In the genomic region with DNA sequence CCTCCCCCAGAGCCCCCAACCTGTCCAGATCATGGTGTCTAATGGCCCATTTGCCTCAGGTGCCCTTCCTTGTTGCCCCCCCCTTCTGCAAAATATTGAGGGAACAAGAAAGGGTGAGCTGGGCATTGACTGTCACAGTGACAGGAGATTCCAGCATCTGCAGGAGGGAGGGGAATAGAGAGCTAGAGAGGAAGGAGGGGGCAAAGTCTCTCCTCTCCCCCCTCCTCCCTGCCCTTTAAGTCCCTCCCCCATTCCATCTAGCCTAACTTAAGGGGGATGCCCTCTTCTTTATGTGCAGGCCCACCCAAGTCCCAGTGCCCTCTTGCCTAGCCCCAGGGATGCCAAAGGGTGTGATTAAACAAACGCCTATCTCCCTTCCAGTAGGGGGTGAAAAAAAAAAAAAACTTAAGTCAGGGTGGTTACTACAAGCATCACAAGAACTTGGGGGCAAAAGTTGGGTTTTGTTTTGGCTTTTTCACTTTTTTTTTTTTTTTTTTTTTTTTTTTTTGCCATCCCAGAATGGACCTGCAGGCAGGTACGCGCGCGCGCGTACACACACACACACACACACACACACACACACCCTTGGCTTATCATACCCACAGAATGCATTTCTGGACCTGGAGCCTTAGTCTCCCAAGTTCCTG, we compare ENCODE assay signal across 8 mouse cellular contexts.
A peak's percentile ranks its signal among the peaks of the same experiment; 100 is the strongest.
DNase-seq lines count a peak whose midpoint lies in the region; ATAC-seq and TF ChIP-seq lines count a peak whose summit lies in the region.

No protein-coding gene starts in this region.

- 2% methylated on average over 7 of the region's 7 CpGs for WGBS in heart, embryonic 11.5 days (ENCODE audit: insufficient replicate concordance)
- 0% methylated on average over 7 of the region's 7 CpGs for WGBS in limb, embryonic 10.5 days
- WGBS in thymus, adult 2 months, result 9% methylated on average over 7 of the region's 7 CpGs

- peaks cover 31% of the 10 kb centered on the region for H3K4me1 ChIP-seq in heart, embryonic 11.5 days (ENCODE audit: control insufficient read depth, insufficient read depth, low read length)
- peaks cover 65% of the 10 kb centered on the region for H3K4me1 ChIP-seq in E14TG2a.4 (replicated peaks; ENCODE audit: low read depth, low read length)
- no peaks in the 10 kb centered on the region for H3K4me1 ChIP-seq in embryonic fibroblast, embryonic 13.5 days (ENCODE audit: control insufficient read depth, insufficient read depth, low read length)
- H3K4me1 ChIP-seq in limb, embryonic 10.5 days, result peaks cover 32% of the 10 kb centered on the region
- H3K4me1 ChIP-seq in thymus, adult 2 months (replicated peaks; ENCODE audit: control insufficient read depth, insufficient read depth, low read length), result no peaks in the 10 kb centered on the region

- H3K36me3 ChIP-seq in heart, embryonic 11.5 days (ENCODE audit: control insufficient read depth, insufficient read depth, low read length), result no peaks in the 10 kb centered on the region
- no peaks in the 10 kb centered on the region for H3K36me3 ChIP-seq in E14TG2a.4 (ENCODE audit: insufficient read depth, low read length)
- no peaks in the 10 kb centered on the region for H3K36me3 ChIP-seq in limb, embryonic 10.5 days
- no peaks in the 10 kb centered on the region for H3K36me3 ChIP-seq in thymus, adult 2 months (ENCODE audit: control insufficient read depth, insufficient read depth, low read length)

- no peak for TF ChIP-seq POLR2A in embryonic fibroblast, embryonic 13.5 days (IDR thresholded peaks at IDR 0.05; ENCODE audit: low read depth, low read length)
- no peak for TF ChIP-seq POLR2A in thymus, adult 2 months (IDR thresholded peaks at IDR 0.05; ENCODE audit: control insufficient read depth, extremely low read depth, insufficient read depth, low read length, poor library complexity)

- no peak overlapping the region for H3K27ac ChIP-seq in heart, embryonic 11.5 days (ENCODE audit: low read depth, low read length)
- H3K27ac ChIP-seq in embryonic fibroblast, embryonic 13.5 days (ENCODE audit: insufficient read depth, low read length), result no peak overlapping the region
- H3K27ac ChIP-seq in limb, embryonic 10.5 days, result no peak overlapping the region
- no peak overlapping the region for H3K27ac ChIP-seq in thymus, adult 2 months (ENCODE audit: control insufficient read depth, insufficient read depth, low read length)

- DNase-seq in heart, postnatal 14 days, result no peak
- DNase-seq in limb, embryonic 10.5 days (ENCODE audit: low spot score), result peak; percentile 31
- DNase-seq in B cell, adult 2 months, result no peak
- no peak for DNase-seq in thymus, adult 2 months
- no peak for DNase-seq in right cerebral cortex, postnatal 14 days

- no peak overlapping the region for H3K9ac ChIP-seq in heart, embryonic 11.5 days (ENCODE audit: low read depth, low read length)

- ATAC-seq in heart, embryonic 11.5 days (replicated peaks; ENCODE audit: insufficient number of reproducible peaks, low FRiP score, low TSS enrichment), result no peak

- intact Hi-C loops in heart, postnatal 14 days (cut with DNase I), result no loop called here

- H3K27me3 ChIP-seq in heart, embryonic 11.5 days (ENCODE audit: control insufficient read depth, insufficient read depth, low read length), result peaks cover 89% of the 10 kb centered on the region
- peaks cover 98% of the 10 kb centered on the region for H3K27me3 ChIP-seq in E14TG2a.4 (ENCODE audit: insufficient read depth, low read length)
- peaks cover 100% of the 10 kb centered on the region for H3K27me3 ChIP-seq in limb, embryonic 10.5 days (ENCODE audit: low read depth, poor library complexity, severe bottlenecking)
- H3K27me3 ChIP-seq in thymus, adult 2 months (ENCODE audit: control insufficient read depth, insufficient read depth, low read length), result peaks cover 18% of the 10 kb centered on the region; the same call in 1 of the 2 replicates

- H3K9me3 ChIP-seq in heart, embryonic 11.5 days (replicated peaks; ENCODE audit: control insufficient read depth, low read length), result no peaks in the 10 kb centered on the region
- H3K9me3 ChIP-seq in E14TG2a.4 (ENCODE audit: low read length), result no peaks in the 10 kb centered on the region
- H3K9me3 ChIP-seq in limb, embryonic 10.5 days (replicated peaks), result no peaks in the 10 kb centered on the region

- peak overlapping the region; percentile 70 for H3K4me2 ChIP-seq in heart, embryonic 11.5 days

- H3K4me3 ChIP-seq in heart, embryonic 11.5 days (ENCODE audit: low read depth, low read length), result peak overlapping the region; percentile 44
- H3K4me3 ChIP-seq in E14TG2a.4 (replicated peaks; ENCODE audit: low read length), result peak overlapping the region; percentile 79
- H3K4me3 ChIP-seq in embryonic fibroblast, embryonic 13.5 days (ENCODE audit: insufficient read depth, low read length), result peak overlapping the region; percentile 38
- H3K4me3 ChIP-seq in limb, embryonic 10.5 days, result peak overlapping the region; percentile 32; the same call in 1 of the 2 replicates
- H3K4me3 ChIP-seq in thymus, adult 2 months (ENCODE audit: control insufficient read depth, insufficient read depth, low read length), result no peak overlapping the region

- TF ChIP-seq CTCF in E14TG2a.4 (conservative IDR thresholded peaks at IDR 0.05; ENCODE audit: low read length), result no peak
- no peak for TF ChIP-seq CTCF in embryonic fibroblast, embryonic 13.5 days (IDR thresholded peaks at IDR 0.05; ENCODE audit: borderline replicate concordance, insufficient read depth, low read length)
- TF ChIP-seq CTCF in thymus, adult 2 months (IDR thresholded peaks at IDR 0.05; ENCODE audit: borderline replicate concordance, control insufficient read depth, extremely low read depth, insufficient read depth, low read length, poor library complexity), result no peak
